In the genomic region with DNA sequence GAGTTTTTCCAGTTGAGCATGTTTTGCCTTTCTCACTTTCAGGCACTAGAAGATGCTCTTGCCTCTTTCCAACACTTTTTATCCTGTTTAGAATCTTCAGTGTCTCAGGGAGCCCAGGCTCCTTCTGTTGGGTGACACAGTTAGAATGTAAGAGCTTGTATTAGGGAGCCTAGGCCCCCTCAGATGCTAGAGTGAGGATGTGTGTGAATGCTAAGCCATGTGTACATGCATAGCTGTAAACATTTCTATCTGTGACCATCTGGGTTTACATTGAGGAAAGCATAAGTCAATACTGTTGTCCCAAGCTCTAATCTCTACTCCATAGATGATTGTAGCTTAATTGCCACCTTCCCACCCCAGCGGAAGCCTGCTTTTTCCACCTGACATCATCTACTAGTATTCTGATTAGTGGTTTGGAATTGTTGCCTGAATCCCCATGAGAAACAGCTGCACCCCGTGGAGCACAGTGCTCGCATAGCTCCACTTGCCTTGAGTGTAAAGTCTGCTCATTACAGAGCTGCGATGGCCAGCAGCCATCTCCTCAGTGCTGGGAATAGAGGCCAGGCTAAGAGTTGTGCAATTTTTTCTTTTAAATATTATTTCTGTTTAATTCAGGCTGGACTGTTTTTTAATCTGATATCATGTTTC, we compare ENCODE assay signal across 14 mouse cellular contexts. TPM values are rescaled to one million over a fixed set of nuclear protein-coding genes. Genes with fewer than 3 reads are reported as not detected.
A peak's percentile ranks its signal among the peaks of the same experiment; 100 is the strongest.
DNase-seq lines count a peak whose midpoint lies in the region; ATAC-seq and TF ChIP-seq lines count a peak whose summit lies in the region.
"Had no signal": no experiment of that assay in that cellular context is flagged by ENCODE, and none has a peak within 500 bp of the region (broad histone marks: within the 10 kb centered on the region; RNA-seq: fewer than 3 reads in every experiment).

No protein-coding gene starts in this region.

- no peak for TF ChIP-seq CTCF in olfactory bulb, adult 2 months (IDR thresholded peaks at IDR 0.05; ENCODE audit: insufficient read depth, low read depth, low read length)

- H3K4me3 ChIP-seq in forebrain, embryonic 13.5 days: no peak overlapping the region
- no peak overlapping the region for H3K4me3 ChIP-seq in forebrain, embryonic 11.5 days (ENCODE audit: low read depth, low read length)
- no peak overlapping the region for H3K4me3 ChIP-seq in liver, embryonic 15.5 days (replicated peaks)
- no peak overlapping the region for H3K4me3 ChIP-seq in forebrain, embryonic 14.5 days (ENCODE audit: low read depth, low read length)
- H3K4me3 ChIP-seq in olfactory bulb, adult 2 months (ENCODE audit: insufficient read depth, low read depth, low read length): no peak overlapping the region
- H3K4me3 ChIP-seq: embryonic facial prominence, embryonic 12.5 days; neural tube, embryonic 12.5 days had no signal

- TF ChIP-seq POLR2A in olfactory bulb, adult 2 months (IDR thresholded peaks at IDR 0.05; ENCODE audit: insufficient read depth, low read depth, low read length): no peak

- ATAC-seq in forebrain, embryonic 13.5 days: peak; percentile 81
- ATAC-seq in forebrain, embryonic 11.5 days (replicated peaks; ENCODE audit: low FRiP score): no peak
- ATAC-seq in liver, embryonic 15.5 days (ENCODE audit: insufficient read depth): no peak
- ATAC-seq in forebrain, embryonic 14.5 days: peak; percentile 71

- H3K4me1 ChIP-seq in forebrain, embryonic 13.5 days: peaks cover 64% of the 10 kb centered on the region
- peaks cover 7% of the 10 kb centered on the region for H3K4me1 ChIP-seq in forebrain, embryonic 11.5 days (replicated peaks; ENCODE audit: control insufficient read depth, insufficient read depth, low read length)
- peaks cover 54% of the 10 kb centered on the region for H3K4me1 ChIP-seq in liver, embryonic 15.5 days (replicated peaks)
- peaks cover 17% of the 10 kb centered on the region for H3K4me1 ChIP-seq in forebrain, embryonic 14.5 days (ENCODE audit: control insufficient read depth, insufficient read depth, low read length)
- peaks cover 19% of the 10 kb centered on the region for H3K4me1 ChIP-seq in olfactory bulb, adult 2 months (ENCODE audit: control insufficient read depth, insufficient read depth, low read length)

- H3K4me2 ChIP-seq in forebrain, embryonic 13.5 days: no peak overlapping the region
- no peak overlapping the region for H3K4me2 ChIP-seq in forebrain, embryonic 11.5 days (ENCODE audit: low read depth, low read length, severe bottlenecking)
- no peak overlapping the region for H3K4me2 ChIP-seq in liver, embryonic 15.5 days
- no peak overlapping the region for H3K4me2 ChIP-seq in forebrain, embryonic 14.5 days (ENCODE audit: low read length)
- H3K4me2 ChIP-seq: embryonic facial prominence, embryonic 12.5 days; neural tube, embryonic 12.5 days had no signal

- H3K9me3 ChIP-seq in forebrain, embryonic 13.5 days (replicated peaks): no peaks in the 10 kb centered on the region
- no peaks in the 10 kb centered on the region for H3K9me3 ChIP-seq in forebrain, embryonic 11.5 days (ENCODE audit: control insufficient read depth, low read length)
- H3K9me3 ChIP-seq in liver, embryonic 15.5 days (replicated peaks): no peaks in the 10 kb centered on the region
- no peaks in the 10 kb centered on the region for H3K9me3 ChIP-seq in forebrain, embryonic 14.5 days (replicated peaks; ENCODE audit: control insufficient read depth, low read length)
- H3K9me3 ChIP-seq: embryonic facial prominence, embryonic 12.5 days; neural tube, embryonic 12.5 days had no signal

- 14% methylated on average over 4 of the region's 4 CpGs for WGBS in forebrain, embryonic 13.5 days
- 51% methylated on average over 4 of the region's 4 CpGs for WGBS in forebrain, embryonic 11.5 days
- WGBS in liver, embryonic 15.5 days (ENCODE audit: insufficient replicate concordance): 86% methylated on average over 4 of the region's 4 CpGs
- 15% methylated on average over 4 of the region's 4 CpGs for WGBS in forebrain, embryonic 14.5 days
- WGBS in olfactory bulb, adult 2 months: 12% methylated on average over 4 of the region's 4 CpGs

- H3K9ac ChIP-seq in forebrain, embryonic 13.5 days: no peak overlapping the region
- no peak overlapping the region for H3K9ac ChIP-seq in forebrain, embryonic 11.5 days (ENCODE audit: low read length)
- H3K9ac ChIP-seq in liver, embryonic 15.5 days: no peak overlapping the region
- H3K9ac ChIP-seq in forebrain, embryonic 14.5 days (ENCODE audit: low read length): no peak overlapping the region
- H3K9ac ChIP-seq: embryonic facial prominence, embryonic 12.5 days; neural tube, embryonic 12.5 days had no signal

- no peaks in the 10 kb centered on the region for H3K27me3 ChIP-seq in forebrain, embryonic 13.5 days
- H3K27me3 ChIP-seq in forebrain, embryonic 11.5 days (ENCODE audit: control insufficient read depth, insufficient read depth, low read length): no peaks in the 10 kb centered on the region
- no peaks in the 10 kb centered on the region for H3K27me3 ChIP-seq in liver, embryonic 15.5 days
- H3K27me3 ChIP-seq in forebrain, embryonic 14.5 days (replicated peaks; ENCODE audit: control insufficient read depth, insufficient read depth, low read length): no peaks in the 10 kb centered on the region
- H3K27me3 ChIP-seq: embryonic facial prominence, embryonic 12.5 days; neural tube, embryonic 12.5 days had no signal

- peak overlapping the region; percentile 66 for H3K27ac ChIP-seq in forebrain, embryonic 13.5 days
- no peak overlapping the region for H3K27ac ChIP-seq in forebrain, embryonic 11.5 days (ENCODE audit: low read depth, low read length)
- H3K27ac ChIP-seq in liver, embryonic 15.5 days (replicated peaks): peak overlapping the region; percentile 25; the same call in 1 of the 2 replicates
- peak overlapping the region; percentile 52; the same call in 1 of the 2 replicates for H3K27ac ChIP-seq in forebrain, embryonic 14.5 days (ENCODE audit: low read depth, low read length)
- peak overlapping the region; percentile 67 for H3K27ac ChIP-seq in olfactory bulb, adult 2 months (ENCODE audit: insufficient read depth, low read depth, low read length)
- H3K27ac ChIP-seq: embryonic facial prominence, embryonic 12.5 days; neural tube, embryonic 12.5 days had no signal

- no peak for DNase-seq in forebrain, embryonic 11.5 days (ENCODE audit: low spot score)
- DNase-seq in liver: no peak
- DNase-seq in forebrain, embryonic 14.5 days (ENCODE audit: low spot score): peak; percentile 69
- no peak for DNase-seq in right cerebral cortex, adult 2 months (ENCODE audit: low spot score in 2 of 2)
- no peak for DNase-seq in testis, postnatal 14 days (ENCODE audit: low spot score)
- DNase-seq: adrenal gland, postnatal 14 days; cerebellum, adult 2 months; heart, postnatal 36 days; lung, adult 2 months had no signal

- peaks cover 3% of the 10 kb centered on the region; the same call in 1 of the 2 replicates for H3K36me3 ChIP-seq in forebrain, embryonic 13.5 days (ENCODE audit: poor library complexity, severe bottlenecking)
- H3K36me3 ChIP-seq in forebrain, embryonic 11.5 days (ENCODE audit: control insufficient read depth, insufficient read depth, low read length): no peaks in the 10 kb centered on the region
- peaks cover 16% of the 10 kb centered on the region; the same call in 1 of the 2 replicates for H3K36me3 ChIP-seq in liver, embryonic 15.5 days (replicated peaks)
- no peaks in the 10 kb centered on the region for H3K36me3 ChIP-seq in forebrain, embryonic 14.5 days (ENCODE audit: control insufficient read depth, insufficient read depth, low read length)

RNA-seq across cellular contexts. Expression of a gene that starts 31.7 kb away (rescaled TPM):
- polyA plus RNA-seq in forebrain, embryonic 13.5 days (2015; fragmentation: Nextera tagmentation; extraction: Ambion mirVana): 14.2 and 14.5 TPM in 2 replicates
- polyA plus RNA-seq in forebrain, embryonic 11.5 days (2014; fragmentation: Nextera tagmentation; extraction: Ambion mirVana): 17.7 and 18.6 TPM in 2 replicates
- polyA plus RNA-seq in liver, embryonic 15.5 days (2015; fragmentation: Nextera tagmentation; extraction: Ambion mirVana): 6.2 and 6.3 TPM in 2 replicates
- 17.8 and 19.5 TPM in 2 replicates for polyA plus RNA-seq in forebrain, embryonic 14.5 days (2014; fragmentation: Nextera tagmentation; extraction: Ambion mirVana)
- not detected in 2 replicates for polyA plus RNA-seq in olfactory bulb, adult 2 months (2012; ENCODE audit: insufficient read depth, insufficient read length, low replicate concordance, missing spikeins)

Comparison
In these comparisons a context has a peak if more than half of its experiments do, and no peak if none do; other contexts are left out.
1. ATAC-seq: peak in forebrain, embryonic 13.5 days (single experiment) and forebrain, embryonic 14.5 days (single experiment); none in forebrain, embryonic 11.5 days (single experiment) and liver, embryonic 15.5 days (single experiment).